Mouse (Mus musculus) cerebellum, adult 2 months (tissue): ENCODE measurements at regions not wholly inside any gene's neighbourhood (a gene's known extent, or its start where the extent isn't known, plus 50 kb on each side); places are given as distances from the start of the nearest gene placed in this dataset.

ENCODE experiments used
- CTCF ChIP-seq: fragments of 200-500 bp; IDR thresholded peaks from 2 replicates; pipeline ENCODE4 v1.5.1; 2011; ENCODE audit warnings: low read depth, mild to moderate bottlenecking, control low read depth, low read length, moderate library complexity, borderline replicate concordance; ENCODE audit not compliant: insufficient read depth
- POLR2A ChIP-seq: fragments of 200-500 bp; IDR thresholded peaks from 2 replicates; pipeline ENCODE4 v1.6.1; 2011; ENCODE audit warnings: low read length, control low read depth, borderline replicate concordance; ENCODE audit not compliant: insufficient read depth

GRCm38 (mm10) chr6:50979764-50980163 lies 325.5 kb upstream of the Npvf start:
- no peak for TF ChIP-seq POLR2A
- no peak for TF ChIP-seq CTCF
